Mouse (Mus musculus): ENCODE data around the gene Rabgef1. TPM values are rescaled to one million over a fixed set of nuclear protein-coding genes. Genes with fewer than 3 reads are reported as not detected.

The Rabgef1 gene
- polyA plus RNA-seq (2012) = 4.2 and 4.7 TPM in 2 replicates

- peaks cover 83% of the 10 kb centered on the region for H3K4me1 ChIP-seq (ENCODE audit: control insufficient read depth)
- H3K36me3 ChIP-seq (ENCODE audit: control insufficient read depth) = peaks cover 33% of the 10 kb centered on the region
- peak within 1 kb of the TSS; percentile 98 for H3K4me3 ChIP-seq (replicated peaks)
- TF ChIP-seq GATA1 (IDR thresholded peaks at IDR 0.05; ENCODE audit: low read length) (no peak), TAL1 (IDR thresholded peaks at IDR 0.05; ENCODE audit: low read length) (no peak; the same call in 2 of the 3 replicates)
- no peaks in the 10 kb centered on the region for H3K9me3 ChIP-seq (ENCODE audit: control insufficient read depth, low read length)
- no peaks in the 10 kb centered on the region for H3K27me3 ChIP-seq (ENCODE audit: control insufficient read depth)
These were observed at the start of gene Rabgef1 for GRCm38 (mm10) chr5:130171423-130171954. TSS of gene Rabgef1 (plus strand) at chr5:130171798.

GRCm38 (mm10) chr5:130122355-130122754, 49.2 kb upstream of the Rabgef1 start:
- Histone ChIP-seq H3K4me3 (replicated peaks) (no peak overlapping the region), H3K27me3 (ENCODE audit: control insufficient read depth) (no peaks in the 10 kb centered on the region), H3K36me3 (ENCODE audit: control insufficient read depth) (peaks cover 24% of the 10 kb centered on the region), H3K4me1 (ENCODE audit: control insufficient read depth) (no peaks in the 10 kb centered on the region; the same call in none of the 2 replicates), H3K9me3 (ENCODE audit: control insufficient read depth, low read length) (no peaks in the 10 kb centered on the region)
- TF ChIP-seq GATA1 (IDR thresholded peaks at IDR 0.05; ENCODE audit: low read length) (no peak), TAL1 (IDR thresholded peaks at IDR 0.05; ENCODE audit: low read length) (no peak)

- H3K4me1 ChIP-seq (ENCODE audit: control insufficient read depth) = no peaks in the 10 kb centered on the region; the same call in 1 of the 2 replicates
- TF ChIP-seq TAL1 (IDR thresholded peaks at IDR 0.05; ENCODE audit: low read length) (no peak), GATA1 (IDR thresholded peaks at IDR 0.05; ENCODE audit: low read length) (no peak)
- H3K4me3 ChIP-seq (replicated peaks) = no peak overlapping the region
- H3K36me3 ChIP-seq (ENCODE audit: control insufficient read depth) = peaks cover 22% of the 10 kb centered on the region
- no peaks in the 10 kb centered on the region for H3K9me3 ChIP-seq (ENCODE audit: control insufficient read depth, low read length)
- H3K27me3 ChIP-seq (ENCODE audit: control insufficient read depth) = no peaks in the 10 kb centered on the region
These were observed 47.3 kb upstream of the Rabgef1 start for GRCm38 (mm10) chr5:130124271-130124670.

GRCm38 (mm10) chr5:130128686-130129523, 42.7 kb upstream of the Rabgef1 start:
- Histone ChIP-seq H3K36me3 (ENCODE audit: control insufficient read depth) (peaks cover 38% of the 10 kb centered on the region), H3K27me3 (ENCODE audit: control insufficient read depth) (no peaks in the 10 kb centered on the region)

GRCm38 (mm10) chr5:130129524-130129793, 42.1 kb upstream of the Rabgef1 start:
- H3K9me3 ChIP-seq (ENCODE audit: control insufficient read depth, low read length) = no peaks in the 10 kb centered on the region
- no peak overlapping the region for H3K4me3 ChIP-seq (replicated peaks)
- H3K27me3 ChIP-seq (ENCODE audit: control insufficient read depth) = no peaks in the 10 kb centered on the region
- H3K4me1 ChIP-seq (ENCODE audit: control insufficient read depth) = no peaks in the 10 kb centered on the region
- TF ChIP-seq GATA1 (IDR thresholded peaks at IDR 0.05; ENCODE audit: low read length) (no peak), TAL1 (IDR thresholded peaks at IDR 0.05; ENCODE audit: low read length) (no peak)
- peaks cover 39% of the 10 kb centered on the region for H3K36me3 ChIP-seq (ENCODE audit: control insufficient read depth)

More at GRCm38 (mm10) chr5:130128686-130129523, 42.7 kb upstream of the Rabgef1 start:
- Histone ChIP-seq H3K4me3 (replicated peaks) (no peak overlapping the region), H3K4me1 (ENCODE audit: control insufficient read depth) (no peaks in the 10 kb centered on the region), H3K9me3 (ENCODE audit: control insufficient read depth, low read length) (no peaks in the 10 kb centered on the region)
- TF ChIP-seq GATA1 (IDR thresholded peaks at IDR 0.05; ENCODE audit: low read length) (no peak), TAL1 (IDR thresholded peaks at IDR 0.05; ENCODE audit: low read length) (no peak)

- H3K9me3 ChIP-seq (ENCODE audit: control insufficient read depth, low read length) = no peaks in the 10 kb centered on the region
These were observed 35.0 kb upstream of the Rabgef1 start for GRCm38 (mm10) chr5:130136597-130136996.

DNA sequence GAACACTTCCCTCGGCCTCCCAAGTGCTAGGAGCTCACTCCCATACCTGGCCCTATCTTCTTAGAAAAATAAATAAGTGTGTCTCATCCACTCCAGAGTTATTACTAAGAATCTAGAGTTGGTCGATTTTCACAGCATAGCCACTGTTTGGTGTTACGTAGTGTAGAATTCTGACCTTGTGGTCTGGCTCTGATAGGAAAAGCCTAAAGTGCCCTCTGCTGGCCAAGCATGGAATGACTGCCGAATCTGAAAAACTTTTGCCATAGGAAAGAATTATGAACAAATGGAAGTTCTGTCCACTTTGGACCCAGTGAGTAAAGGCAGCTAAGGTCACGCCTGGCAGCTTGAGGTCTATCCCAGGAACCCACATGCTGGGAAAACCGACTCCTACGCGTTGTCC, 32.2 kb upstream of the Rabgef1 start:
- H3K36me3 ChIP-seq (ENCODE audit: control insufficient read depth) = peaks cover 21% of the 10 kb centered on the region
- TF ChIP-seq GATA1 (IDR thresholded peaks at IDR 0.05; ENCODE audit: low read length) (no peak), TAL1 (IDR thresholded peaks at IDR 0.05; ENCODE audit: low read length) (no peak)
- H3K4me3 ChIP-seq (replicated peaks) = no peak overlapping the region

More at GRCm38 (mm10) chr5:130136597-130136996, 35.0 kb upstream of the Rabgef1 start:
- Histone ChIP-seq H3K4me3 (replicated peaks) (no peak overlapping the region), H3K27me3 (ENCODE audit: control insufficient read depth) (no peaks in the 10 kb centered on the region), H3K36me3 (ENCODE audit: control insufficient read depth) (peaks cover 32% of the 10 kb centered on the region), H3K4me1 (ENCODE audit: control insufficient read depth) (peaks cover 6% of the 10 kb centered on the region)
- TF ChIP-seq TAL1 (IDR thresholded peaks at IDR 0.05; ENCODE audit: low read length) (no peak), GATA1 (IDR thresholded peaks at IDR 0.05; ENCODE audit: low read length) (no peak)

GRCm38 (mm10) chr5:130141138-130141537, 30.5 kb upstream of the Rabgef1 start:
- Histone ChIP-seq H3K4me1 (ENCODE audit: control insufficient read depth) (peaks cover 37% of the 10 kb centered on the region), H3K36me3 (ENCODE audit: control insufficient read depth) (peaks cover 8% of the 10 kb centered on the region), H3K27me3 (ENCODE audit: control insufficient read depth) (no peaks in the 10 kb centered on the region), H3K9me3 (ENCODE audit: control insufficient read depth, low read length) (no peaks in the 10 kb centered on the region), H3K4me3 (replicated peaks) (no peak overlapping the region)
- no peak for TF ChIP-seq GATA1 (IDR thresholded peaks at IDR 0.05; ENCODE audit: low read length)
- no peak for TF ChIP-seq TAL1 (IDR thresholded peaks at IDR 0.05; ENCODE audit: low read length)

More for the DNA sequence above, 32.2 kb upstream of the Rabgef1 start:
- H3K27me3 ChIP-seq (ENCODE audit: control insufficient read depth) = no peaks in the 10 kb centered on the region
- peaks cover 25% of the 10 kb centered on the region for H3K4me1 ChIP-seq (ENCODE audit: control insufficient read depth)
- no peaks in the 10 kb centered on the region for H3K9me3 ChIP-seq (ENCODE audit: control insufficient read depth, low read length)

DNA sequence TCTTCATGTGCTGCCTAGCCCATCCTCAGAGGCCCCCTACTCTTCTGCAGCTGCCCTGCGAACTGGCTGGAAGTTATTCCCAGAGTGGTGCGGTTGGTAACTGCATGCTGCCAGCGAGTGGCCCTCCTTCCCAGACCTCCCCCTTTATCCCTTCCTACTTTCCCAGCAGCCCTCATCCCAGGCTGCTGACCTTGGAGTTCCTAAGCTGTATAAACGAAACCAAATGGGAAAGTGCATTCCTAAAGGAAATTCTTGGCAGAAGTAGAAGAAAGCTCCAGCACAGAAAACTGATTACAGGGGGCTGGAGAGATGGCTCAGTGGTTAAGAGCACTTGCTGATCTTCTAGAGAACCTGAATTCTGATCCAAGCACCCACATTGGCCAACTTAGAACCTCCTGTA, 29.6 kb upstream of the Rabgef1 start:
- no peak for TF ChIP-seq TAL1 (IDR thresholded peaks at IDR 0.05; ENCODE audit: low read length)
- no peak for TF ChIP-seq GATA1 (IDR thresholded peaks at IDR 0.05; ENCODE audit: low read length)
- peaks cover 44% of the 10 kb centered on the region for H3K4me1 ChIP-seq (ENCODE audit: control insufficient read depth)

More for the DNA sequence above, 29.6 kb upstream of the Rabgef1 start:
- Histone ChIP-seq H3K4me3 (replicated peaks) (no peak overlapping the region), H3K27me3 (ENCODE audit: control insufficient read depth) (no peaks in the 10 kb centered on the region), H3K36me3 (ENCODE audit: control insufficient read depth) (peaks cover 2% of the 10 kb centered on the region), H3K9me3 (ENCODE audit: control insufficient read depth, low read length) (no peaks in the 10 kb centered on the region)
